9 mouse cellular contexts compared by ENCODE assay signal in genomic region chr14:20993067-20993691, GRCm38 (mm10). TPM values are rescaled to one million over a fixed set of nuclear protein-coding genes. Genes with fewer than 3 reads are reported as not detected.
DNase-seq lines count a peak whose midpoint lies in the region; ATAC-seq lines count a peak whose summit lies in the region.
"Had no signal": no experiment of that assay in that cellular context is flagged by ENCODE, and none has a peak within 500 bp of the region (broad histone marks: within the 10 kb centered on the region; RNA-seq: fewer than 3 reads in every experiment).

No protein-coding gene starts in this region.

- no peaks in the 10 kb centered on the region for H3K27me3 ChIP-seq in midbrain, embryonic 11.5 days (ENCODE audit: control insufficient read depth, insufficient read depth, low read length)
- no peaks in the 10 kb centered on the region for H3K27me3 ChIP-seq in midbrain, embryonic 16.5 days (ENCODE audit: control insufficient read depth, insufficient read depth, low read depth, low read length)
- H3K27me3 ChIP-seq: embryonic facial prominence, embryonic 15.5 days had no signal

- no peaks in the 10 kb centered on the region for H3K4me1 ChIP-seq in midbrain, embryonic 11.5 days (ENCODE audit: control insufficient read depth, insufficient read depth, low read length)
- H3K4me1 ChIP-seq in midbrain, embryonic 16.5 days (ENCODE audit: control insufficient read depth, insufficient read depth, low read length): no peaks in the 10 kb centered on the region
- H3K4me1 ChIP-seq: embryonic facial prominence, embryonic 15.5 days had no signal

- no peak for ATAC-seq in midbrain, embryonic 11.5 days (ENCODE audit: low FRiP score)
- ATAC-seq in midbrain, embryonic 16.5 days: no peak

- intact Hi-C loops in heart, postnatal 14 days (cut with DNase I): loop anchor here (2.0 to 5.0 kb wide), 4 partner anchors 62 to 190 kb away; no protein-coding TSS in a partner anchor

- peak; percentile 92 for DNase-seq in midbrain, embryonic 11.5 days (ENCODE audit: low spot score, missing footprints)
- peak; percentile 62 for DNase-seq in adrenal gland, postnatal 10 days
- DNase-seq in embryo, embryonic 11.5 days (ENCODE audit: low read depth, low spot score): peak; percentile 46
- peak; percentile 32 to 58 for DNase-seq in heart, postnatal 14 days
- DNase-seq in layer of hippocampus, adult 9-11 months: peak; percentile 56
- peak; percentile 33 to 69 for DNase-seq in lung, postnatal 4 days
- peak; percentile 48 for DNase-seq in thymus, postnatal 0 days (ENCODE audit: low spot score)

- no peaks in the 10 kb centered on the region for H3K9me3 ChIP-seq in midbrain, embryonic 11.5 days (ENCODE audit: control insufficient read depth, low read length)
- no peaks in the 10 kb centered on the region for H3K9me3 ChIP-seq in midbrain, embryonic 16.5 days (replicated peaks; ENCODE audit: control insufficient read depth, low read length, poor library complexity, severe bottlenecking)
- H3K9me3 ChIP-seq: embryonic facial prominence, embryonic 15.5 days had no signal

- H3K4me2 ChIP-seq in midbrain, embryonic 11.5 days: no peak overlapping the region
- no peak overlapping the region for H3K4me2 ChIP-seq in midbrain, embryonic 16.5 days (ENCODE audit: low read length)
- H3K4me2 ChIP-seq: embryonic facial prominence, embryonic 15.5 days had no signal

- H3K36me3 ChIP-seq in midbrain, embryonic 11.5 days (ENCODE audit: control insufficient read depth, insufficient read depth, low read length): no peaks in the 10 kb centered on the region
- H3K36me3 ChIP-seq in midbrain, embryonic 16.5 days (ENCODE audit: control insufficient read depth, insufficient read depth, low read length): no peaks in the 10 kb centered on the region

- no peak overlapping the region for H3K27ac ChIP-seq in midbrain, embryonic 11.5 days (ENCODE audit: low read depth, low read length)
- H3K27ac ChIP-seq in midbrain, embryonic 16.5 days (ENCODE audit: low read length): no peak overlapping the region
- H3K27ac ChIP-seq: embryonic facial prominence, embryonic 15.5 days had no signal

- WGBS in midbrain, embryonic 11.5 days: 60% methylated on average over 3 of the region's 3 CpGs
- 57% methylated on average over 3 of the region's 3 CpGs for WGBS in midbrain, embryonic 16.5 days

- H3K4me3 ChIP-seq in midbrain, embryonic 11.5 days (ENCODE audit: low read depth, low read length): no peak overlapping the region
- H3K4me3 ChIP-seq in midbrain, embryonic 16.5 days (ENCODE audit: low read depth, low read length): no peak overlapping the region
- H3K4me3 ChIP-seq: embryonic facial prominence, embryonic 15.5 days had no signal

- H3K9ac ChIP-seq in midbrain, embryonic 11.5 days (ENCODE audit: low read length): no peak overlapping the region
- no peak overlapping the region for H3K9ac ChIP-seq in midbrain, embryonic 16.5 days (ENCODE audit: low read depth, low read length)
- H3K9ac ChIP-seq: embryonic facial prominence, embryonic 15.5 days had no signal

RNA-seq across cellular contexts. Expression of gene Ap3m1, which starts 59.1 kb away (rescaled TPM):
- polyA plus RNA-seq in midbrain, embryonic 11.5 days (2014; fragmentation: Nextera tagmentation; extraction: Ambion mirVana): 143 and 159 TPM in 2 replicates
- polyA plus RNA-seq in midbrain, embryonic 16.5 days (2015; fragmentation: Nextera tagmentation; extraction: Ambion mirVana): 80.9 and 83.3 TPM in 2 replicates
- 10 to 100 TPM; 72.5 to 74.6 TPM for total RNA-seq in adrenal gland, postnatal 10 days (2021)
- total RNA-seq in heart, postnatal 14 days (2021): 10 to 100 TPM; 69.5 to 71.4 TPM
- 51.0 and 55.7 TPM in 2 replicates for polyA plus RNA-seq in thymus, postnatal 0 days (2015; fragmentation: Nextera tagmentation; extraction: Ambion mirVana)

RNA-seq across cellular contexts. Expression of gene Adk, which starts 59.2 kb away (rescaled TPM):
- polyA plus RNA-seq in midbrain, embryonic 11.5 days (2014; fragmentation: Nextera tagmentation; extraction: Ambion mirVana): 112 and 120 TPM in 2 replicates
- polyA plus RNA-seq in midbrain, embryonic 16.5 days (2015; fragmentation: Nextera tagmentation; extraction: Ambion mirVana): 40.4 and 41.1 TPM in 2 replicates
- total RNA-seq in adrenal gland, postnatal 10 days (2021): 100 to 1,000 TPM; 120 to 147 TPM
- total RNA-seq in heart, postnatal 14 days (2021): 100 to 1,000 TPM; 186 to 196 TPM
- polyA plus RNA-seq in thymus, postnatal 0 days (2015; fragmentation: Nextera tagmentation; extraction: Ambion mirVana): 98.5 and 102 TPM in 2 replicates
